Mouse (Mus musculus): ENCODE data around the gene Notch2. TPM values are rescaled to one million over a fixed set of nuclear protein-coding genes. Genes with fewer than 3 reads are reported as not detected.
A peak's percentile ranks its signal among the peaks of the same experiment; 100 is the strongest.

Gene Notch2
- polyA plus RNA-seq, 1 experiment from 2014 or later: 8.2 TPM

GRCm38 (mm10) chr3:98020431-98021229, 7.3 kb downstream of the Notch2 start:
- H3K4me2 ChIP-seq (ENCODE audit: low read depth, low read length): no peak overlapping the region
- peaks cover 12% of the 10 kb centered on the region; the same call in 1 of the 2 replicates for H3K4me1 ChIP-seq (ENCODE audit: control insufficient read depth, insufficient read depth, low read length)
- no peaks in the 10 kb centered on the region for H3K36me3 ChIP-seq (ENCODE audit: control insufficient read depth, insufficient read depth, low read length)
- no peak for ATAC-seq (ENCODE audit: low read depth)
- no peak overlapping the region for H3K9ac ChIP-seq (replicated peaks; ENCODE audit: low read depth, low read length)
- H3K4me3 ChIP-seq (ENCODE audit: low read depth, low read length): no peak overlapping the region
- WGBS: 76% methylated on average over 9 of the region's 9 CpGs
- no peaks in the 10 kb centered on the region for H3K27me3 ChIP-seq (ENCODE audit: control insufficient read depth, insufficient read depth, low read length)
- no peaks in the 10 kb centered on the region for H3K9me3 ChIP-seq (ENCODE audit: control insufficient read depth, low read length)
- H3K27ac ChIP-seq (ENCODE audit: low read depth, low read length): no peak overlapping the region

DNA sequence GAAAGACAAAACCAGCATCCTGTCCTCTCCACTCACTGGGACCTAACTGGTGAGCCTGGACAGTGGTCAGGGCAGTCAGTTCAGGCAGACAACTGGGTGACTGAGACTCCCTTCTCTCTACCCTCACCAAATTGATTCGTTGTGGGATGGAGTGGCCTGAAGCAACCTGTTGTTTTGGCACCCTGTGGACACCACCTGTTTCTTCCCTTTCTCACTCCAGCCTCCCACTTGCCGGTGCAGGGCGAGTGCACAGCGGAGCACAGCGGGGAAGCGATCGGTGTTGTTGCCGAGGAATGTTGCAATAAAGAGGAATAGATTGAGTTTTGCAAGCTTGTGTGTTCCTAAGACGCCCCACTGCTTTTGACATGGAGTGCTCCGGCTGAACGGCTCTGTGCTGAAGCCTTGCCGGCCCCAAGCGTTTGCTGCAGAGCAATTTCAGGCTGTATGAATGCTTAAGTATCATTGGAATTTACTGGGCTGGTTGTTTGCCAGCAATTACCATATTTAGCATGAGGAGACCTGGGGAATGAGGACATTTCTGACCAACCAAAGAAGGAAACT, 11.0 kb downstream of the Notch2 start:
- H3K4me1 ChIP-seq (ENCODE audit: control insufficient read depth, insufficient read depth, low read length): peaks cover 22% of the 10 kb centered on the region; the same call in 1 of the 2 replicates
- peak; percentile 53 for ATAC-seq (ENCODE audit: low read depth)
- peak overlapping the region; percentile 28; the same call in 1 of the 2 replicates for H3K4me2 ChIP-seq (ENCODE audit: low read depth, low read length)
- no peaks in the 10 kb centered on the region for H3K9me3 ChIP-seq (ENCODE audit: control insufficient read depth, low read length)
- 0 out of 2 replicates have a peak overlapping the region, but pooled peaks have one; percentile 32 for H3K9ac ChIP-seq (replicated peaks; ENCODE audit: low read depth, low read length)
- peak overlapping the region; percentile 40; the same call in 1 of the 2 replicates for H3K27ac ChIP-seq (ENCODE audit: low read depth, low read length)
- WGBS: 1% methylated on average over 13 of the region's 13 CpGs
- no peaks in the 10 kb centered on the region for H3K36me3 ChIP-seq (ENCODE audit: control insufficient read depth, insufficient read depth, low read length)
- H3K27me3 ChIP-seq (ENCODE audit: control insufficient read depth, insufficient read depth, low read length): no peaks in the 10 kb centered on the region
- H3K4me3 ChIP-seq (ENCODE audit: low read depth, low read length): no peak overlapping the region

GRCm38 (mm10) chr3:98025521-98025920, 12.2 kb downstream of the Notch2 start:
- no peak overlapping the region for H3K27ac ChIP-seq (ENCODE audit: low read depth, low read length)
- no peak overlapping the region for H3K9ac ChIP-seq (replicated peaks; ENCODE audit: low read depth, low read length)
- H3K9me3 ChIP-seq (ENCODE audit: control insufficient read depth, low read length): no peaks in the 10 kb centered on the region
- H3K36me3 ChIP-seq (ENCODE audit: control insufficient read depth, insufficient read depth, low read length): no peaks in the 10 kb centered on the region
- no peak overlapping the region for H3K4me2 ChIP-seq (ENCODE audit: low read depth, low read length)
- no peaks in the 10 kb centered on the region for H3K27me3 ChIP-seq (ENCODE audit: control insufficient read depth, insufficient read depth, low read length)
- no peak for ATAC-seq (ENCODE audit: low read depth)
- 42% methylated on average over 14 of the region's 14 CpGs for WGBS
- H3K4me3 ChIP-seq (ENCODE audit: low read depth, low read length): no peak overlapping the region
- H3K4me1 ChIP-seq (ENCODE audit: control insufficient read depth, insufficient read depth, low read length): peaks cover 24% of the 10 kb centered on the region; the same call in 1 of the 2 replicates

DNA sequence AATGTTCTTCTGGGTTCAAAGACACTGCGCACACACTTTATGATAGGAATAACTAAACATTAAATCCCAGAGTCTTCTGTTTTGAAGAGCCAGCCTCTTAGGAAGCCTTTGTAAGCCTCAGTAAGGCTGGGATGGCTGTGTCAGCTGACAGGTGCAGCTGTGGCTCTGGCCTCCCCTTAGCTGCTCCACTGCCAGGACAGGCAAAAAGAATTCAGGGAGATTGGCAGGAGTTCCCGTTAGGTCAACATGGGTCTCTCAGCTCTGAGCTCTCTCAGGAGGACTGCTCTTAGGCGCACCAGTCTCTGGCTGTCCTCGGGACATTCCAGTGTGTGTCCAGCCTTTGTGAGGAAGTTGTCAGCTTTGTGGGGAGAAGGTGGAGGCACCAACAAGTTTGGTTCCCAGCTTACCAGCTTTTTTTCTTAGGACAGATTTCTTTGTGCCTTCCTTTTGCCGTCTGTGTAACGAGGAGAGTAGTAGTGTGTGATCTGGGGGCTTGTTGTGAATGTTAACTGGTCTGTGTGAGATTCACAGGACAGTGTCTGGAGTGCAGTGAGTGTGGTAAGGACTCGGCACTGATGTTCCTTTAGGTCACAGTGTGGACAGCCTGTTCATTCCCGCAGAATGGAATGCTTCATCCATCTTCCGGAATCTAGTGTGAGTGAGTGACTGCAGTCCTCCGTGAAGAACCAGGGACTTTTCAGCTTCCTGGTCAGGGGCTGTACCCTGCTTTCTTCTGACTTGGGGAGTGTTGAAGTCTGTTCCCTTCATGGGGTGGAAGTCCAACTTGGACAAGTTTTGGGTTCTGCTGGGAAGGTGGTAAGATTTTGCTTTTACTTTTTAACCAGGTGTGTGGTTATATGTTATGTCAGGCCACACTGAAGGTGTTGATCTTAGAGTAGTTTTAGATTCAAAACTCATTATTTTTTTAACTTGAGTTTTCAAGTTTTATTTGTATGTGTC, 12.9 kb downstream of the Notch2 start:
- Histone ChIP-seq H3K4me3 (ENCODE audit: low read depth, low read length) (no peak overlapping the region), H3K27ac (ENCODE audit: low read depth, low read length) (peak overlapping the region; percentile 44; the same call in 1 of the 2 replicates), H3K9ac (replicated peaks; ENCODE audit: low read depth, low read length) (no peak overlapping the region), H3K4me1 (ENCODE audit: control insufficient read depth, insufficient read depth, low read length) (peaks cover 21% of the 10 kb centered on the region; the same call in 1 of the 2 replicates), H3K27me3 (ENCODE audit: control insufficient read depth, insufficient read depth, low read length) (no peaks in the 10 kb centered on the region), H3K4me2 (ENCODE audit: low read depth, low read length) (no peak overlapping the region), H3K9me3 (ENCODE audit: control insufficient read depth, low read length) (no peaks in the 10 kb centered on the region), H3K36me3 (ENCODE audit: control insufficient read depth, insufficient read depth, low read length) (no peaks in the 10 kb centered on the region)
- WGBS: 40% methylated on average over 10 of the region's 10 CpGs
- peak; percentile 49; the same call in 1 of the 2 replicates for ATAC-seq (ENCODE audit: low read depth)

DNA sequence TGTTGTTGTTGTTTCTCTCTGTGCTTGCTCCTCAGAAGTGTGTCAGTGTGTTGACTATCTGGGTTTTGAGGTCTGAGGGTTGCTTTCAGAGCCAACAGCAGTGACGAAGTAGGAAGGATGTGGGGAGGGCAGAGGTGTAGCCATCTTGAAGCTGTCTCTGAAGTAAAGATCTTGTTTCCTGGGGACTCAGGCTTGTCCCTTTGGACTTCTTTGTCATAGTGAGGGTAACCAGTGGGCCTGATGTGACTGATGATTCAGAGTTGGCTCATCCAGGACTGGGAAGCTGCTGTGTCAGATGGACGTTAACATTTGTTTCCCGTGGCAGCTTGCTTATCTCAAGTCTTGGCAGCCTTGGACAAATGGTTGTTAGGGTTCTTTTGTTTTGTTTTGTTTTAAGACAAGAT, 14.0 kb downstream of the Notch2 start:
- Histone ChIP-seq H3K9me3 (ENCODE audit: control insufficient read depth, low read length) (no peaks in the 10 kb centered on the region), H3K36me3 (ENCODE audit: control insufficient read depth, insufficient read depth, low read length) (no peaks in the 10 kb centered on the region), H3K27ac (ENCODE audit: low read depth, low read length) (no peak overlapping the region), H3K4me1 (ENCODE audit: control insufficient read depth, insufficient read depth, low read length) (peaks cover 21% of the 10 kb centered on the region; the same call in 1 of the 2 replicates), H3K4me3 (ENCODE audit: low read depth, low read length) (no peak overlapping the region), H3K4me2 (ENCODE audit: low read depth, low read length) (no peak overlapping the region), H3K27me3 (ENCODE audit: control insufficient read depth, insufficient read depth, low read length) (no peaks in the 10 kb centered on the region), H3K9ac (replicated peaks; ENCODE audit: low read depth, low read length) (no peak overlapping the region)
- 53% methylated on average over 3 of the region's 3 CpGs for WGBS
- ATAC-seq (ENCODE audit: low read depth): no peak

- WGBS: 61% methylated on average over 4 of the region's 4 CpGs
- H3K4me3 ChIP-seq (ENCODE audit: low read depth, low read length): no peak overlapping the region
- H3K9me3 ChIP-seq (ENCODE audit: control insufficient read depth, low read length): no peaks in the 10 kb centered on the region
- H3K9ac ChIP-seq (replicated peaks; ENCODE audit: low read depth, low read length): no peak overlapping the region
- no peak overlapping the region for H3K4me2 ChIP-seq (ENCODE audit: low read depth, low read length)
- ATAC-seq (ENCODE audit: low read depth): no peak
- H3K4me1 ChIP-seq (ENCODE audit: control insufficient read depth, insufficient read depth, low read length): peaks cover 21% of the 10 kb centered on the region; the same call in 1 of the 2 replicates
- H3K36me3 ChIP-seq (ENCODE audit: control insufficient read depth, insufficient read depth, low read length): no peaks in the 10 kb centered on the region
- H3K27ac ChIP-seq (ENCODE audit: low read depth, low read length): no peak overlapping the region
- H3K27me3 ChIP-seq (ENCODE audit: control insufficient read depth, insufficient read depth, low read length): no peaks in the 10 kb centered on the region
These were observed 14.7 kb downstream of the Notch2 start for GRCm38 (mm10) chr3:98028072-98028471.

DNA sequence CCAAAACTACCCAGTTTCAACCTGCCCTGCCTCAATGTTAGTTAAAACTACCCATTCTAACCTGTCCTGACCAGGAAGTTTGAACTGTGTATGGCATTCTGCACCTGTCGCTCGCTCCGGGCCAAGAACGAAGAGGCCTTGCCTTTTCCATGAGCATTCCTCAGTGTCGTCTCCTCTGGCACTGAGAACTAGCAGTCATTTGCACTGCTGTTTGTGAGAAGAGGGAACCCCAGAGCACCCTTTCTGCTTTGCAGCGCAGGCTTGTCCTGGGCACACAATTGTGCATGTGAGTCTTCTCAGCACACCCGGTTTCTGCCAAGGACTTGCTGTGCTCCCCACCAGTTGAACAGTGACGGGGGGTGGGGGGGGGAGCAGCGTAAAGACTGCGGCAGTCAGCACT, 15.6 kb downstream of the Notch2 start:
- no peak overlapping the region for H3K27ac ChIP-seq (ENCODE audit: low read depth, low read length)
- H3K4me2 ChIP-seq (ENCODE audit: low read depth, low read length): no peak overlapping the region
- no peak overlapping the region for H3K9ac ChIP-seq (replicated peaks; ENCODE audit: low read depth, low read length)
- 65% methylated on average over 10 of the region's 10 CpGs for WGBS
- no peaks in the 10 kb centered on the region for H3K36me3 ChIP-seq (ENCODE audit: control insufficient read depth, insufficient read depth, low read length)
- ATAC-seq (ENCODE audit: low read depth): no peak
- H3K4me3 ChIP-seq (ENCODE audit: low read depth, low read length): no peak overlapping the region
- no peaks in the 10 kb centered on the region for H3K27me3 ChIP-seq (ENCODE audit: control insufficient read depth, insufficient read depth, low read length)
- H3K9me3 ChIP-seq (ENCODE audit: control insufficient read depth, low read length): no peaks in the 10 kb centered on the region
- H3K4me1 ChIP-seq (ENCODE audit: control insufficient read depth, insufficient read depth, low read length): peaks cover 21% of the 10 kb centered on the region; the same call in 1 of the 2 replicates

DNA sequence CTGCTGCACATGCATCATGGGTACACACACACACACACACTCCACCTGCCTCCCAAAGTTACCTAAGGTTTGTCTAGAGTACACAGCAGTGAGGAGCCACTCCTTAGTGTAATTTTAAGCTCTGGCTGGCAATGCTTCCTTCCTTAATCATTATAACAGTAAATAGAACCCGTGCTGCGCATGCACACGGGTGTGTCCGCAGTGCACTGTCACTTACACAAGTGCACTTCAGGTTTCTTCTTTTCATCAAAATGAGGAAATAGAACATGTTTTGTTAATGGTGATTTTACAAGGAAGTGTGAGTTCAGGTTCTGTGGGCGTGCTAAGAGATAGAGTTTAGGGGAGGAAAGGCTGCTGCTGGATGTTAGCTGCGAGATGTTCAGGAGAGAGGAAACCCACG, 17.8 kb downstream of the Notch2 start:
- H3K4me1 ChIP-seq (ENCODE audit: control insufficient read depth, insufficient read depth, low read length): peaks cover 21% of the 10 kb centered on the region; the same call in 1 of the 2 replicates
- H3K9ac ChIP-seq (replicated peaks; ENCODE audit: low read depth, low read length): no peak overlapping the region
- no peak overlapping the region for H3K4me2 ChIP-seq (ENCODE audit: low read depth, low read length)
- no peak for ATAC-seq (ENCODE audit: low read depth)
- no peak overlapping the region for H3K4me3 ChIP-seq (ENCODE audit: low read depth, low read length)
- no peak overlapping the region for H3K27ac ChIP-seq (ENCODE audit: low read depth, low read length)
- no peaks in the 10 kb centered on the region for H3K27me3 ChIP-seq (ENCODE audit: control insufficient read depth, insufficient read depth, low read length)
- no peaks in the 10 kb centered on the region for H3K36me3 ChIP-seq (ENCODE audit: control insufficient read depth, insufficient read depth, low read length)
- WGBS: 85% methylated on average over 7 of the region's 7 CpGs
- H3K9me3 ChIP-seq (ENCODE audit: control insufficient read depth, low read length): no peaks in the 10 kb centered on the region

Measured in neural tube, embryonic 14.5 days (tissue).